Mouse (Mus musculus) embryonic facial prominence, embryonic 12.5 days (tissue): ENCODE data around the gene Osgin1. TPM values are rescaled to one million over a fixed set of nuclear protein-coding genes. Genes with fewer than 3 reads are reported as not detected.

ENCODE experiments used
- ATAC-seq: fragments of 200-750 bp; cut with Nextera tagmentation; 2 replicates; pipeline ENCODE4 v1.8.0; 2017; ENCODE audit not compliant: insufficient number of reproducible peaks, insufficient read depth, low FRiP score, low TSS enrichment
- H3K27ac ChIP-seq: fragments of 300-500 bp; sonication (generic); 2 replicates; pipeline ENCODE4 v1.5.1; 2016; ENCODE audit warnings: mild to moderate bottlenecking
- H3K27me3 ChIP-seq: fragments of 300-500 bp; sonication (generic); 2 replicates; pipeline ENCODE4 v1.6.1; 2016; ENCODE audit warnings: mild to moderate bottlenecking, moderate library complexity
- H3K36me3 ChIP-seq: fragments of 300-500 bp; sonication (generic); 2 replicates; pipeline ENCODE4 v1.6.1; 2016; ENCODE audit warnings: mild to moderate bottlenecking
- H3K4me1 ChIP-seq: fragments of 300-500 bp; sonication (generic); 2 replicates; pipeline ENCODE4 v1.6.1; 2016
- H3K4me2 ChIP-seq: fragments of 300-500 bp; sonication (generic); replicated peaks from 2 replicates; pipeline ENCODE4 v1.6.1; 2016; ENCODE audit warnings: mild to moderate bottlenecking, moderate library complexity
- H3K4me3 ChIP-seq: fragments of 300-500 bp; sonication (generic); 2 replicates; pipeline ENCODE4 v1.5.1; 2016; ENCODE audit warnings: mild to moderate bottlenecking
- H3K9ac ChIP-seq: fragments of 300-500 bp; sonication (generic); 2 replicates; pipeline ENCODE4 v1.6.1; 2016; ENCODE audit warnings: mild to moderate bottlenecking, moderate library complexity
- H3K9me3 ChIP-seq: fragments of 300-500 bp; sonication (generic); 2 replicates; pipeline ENCODE4 v1.6.1; 2016; ENCODE audit warnings: mild to moderate bottlenecking, moderate library complexity
- WGBS: fragments of 180-500 bp; shearing (Covaris S2); methylation state at CpG from one replicate; pipeline ENCODE4 v1.1.7; 2016; 5-methylcytosine and 5-hydroxymethylcytosine counted together
- polyA plus RNA-seq: library from polyadenylated mRNA; unstranded; fragments of >200 nt; fragmentation: Nextera tagmentation; extraction: Ambion mirVana; gene quantifications from 2 replicates; pipeline ENCODE4 v1.2.1, GENCODE M21; 2016

Gene Osgin1
- polyA plus RNA-seq, 1 experiment from 2014 or later: 0.56 TPM

- 66% methylated on average over 10 of the region's 10 CpGs for WGBS
- no peaks in the 10 kb centered on the region for H3K9me3 ChIP-seq
- H3K4me1 ChIP-seq: 0 out of 2 replicates have a peak, but pooled peaks cover 3% of the 10 kb centered on the region
- no peak overlapping the region for H3K4me2 ChIP-seq
- H3K27me3 ChIP-seq: no peaks in the 10 kb centered on the region
- H3K27ac ChIP-seq: no peak overlapping the region
- H3K9ac ChIP-seq: no peak overlapping the region
- H3K4me3 ChIP-seq: no peak overlapping the region
- H3K36me3 ChIP-seq: peaks cover 30% of the 10 kb centered on the region
- no peak for ATAC-seq
These were observed 30.0 kb upstream of the Osgin1 start for GRCm38 (mm10) chr8:119403912-119404311.

- ATAC-seq: no peak
- Histone ChIP-seq H3K9me3 (no peaks in the 10 kb centered on the region), H3K4me2 (no peak overlapping the region), H3K36me3 (peaks cover 38% of the 10 kb centered on the region), H3K4me1 (0 out of 2 replicates have a peak, but pooled peaks cover 3% of the 10 kb centered on the region), H3K27me3 (no peaks in the 10 kb centered on the region), H3K4me3 (no peak overlapping the region), H3K27ac (no peak overlapping the region), H3K9ac (no peak overlapping the region)
- 91% methylated on average over 5 of the region's 5 CpGs for WGBS
These were observed 29.3 kb upstream of the Osgin1 start for GRCm38 (mm10) chr8:119404648-119405047.

- Histone ChIP-seq H3K9ac (no peak overlapping the region), H3K27ac (no peak overlapping the region), H3K36me3 (peaks cover 50% of the 10 kb centered on the region), H3K4me2 (no peak overlapping the region), H3K4me1 (no peaks in the 10 kb centered on the region), H3K27me3 (no peaks in the 10 kb centered on the region), H3K4me3 (no peak overlapping the region), H3K9me3 (no peaks in the 10 kb centered on the region)
- ATAC-seq: no peak
- 89% methylated on average over 8 of the region's 8 CpGs for WGBS
These were observed 25.6 kb upstream of the Osgin1 start for GRCm38 (mm10) chr8:119408311-119408710.

- H3K36me3 ChIP-seq: peaks cover 40% of the 10 kb centered on the region
- no peak overlapping the region for H3K4me3 ChIP-seq
- H3K9me3 ChIP-seq: no peaks in the 10 kb centered on the region
- no peaks in the 10 kb centered on the region for H3K4me1 ChIP-seq
- 0 out of 2 replicates have a peak, but pooled peaks cover 3% of the 10 kb centered on the region for H3K27me3 ChIP-seq
- ATAC-seq: no peak
- no peak overlapping the region for H3K27ac ChIP-seq
- no peak overlapping the region; the same call in 1 of the 2 replicates for H3K4me2 ChIP-seq
- WGBS: 50% methylated on average over 10 of the region's 10 CpGs
- no peak overlapping the region for H3K9ac ChIP-seq
These were observed 21.7 kb upstream of the Osgin1 start for GRCm38 (mm10) chr8:119412037-119412734.

GRCm38 (mm10) chr8:119412735-119413498, 21.0 kb upstream of the Osgin1 start:
- Histone ChIP-seq H3K4me3 (no peak overlapping the region), H3K27ac (no peak overlapping the region), H3K9ac (peak overlapping the region; percentile 46), H3K9me3 (no peaks in the 10 kb centered on the region), H3K36me3 (peaks cover 36% of the 10 kb centered on the region), H3K27me3 (0 out of 2 replicates have a peak, but pooled peaks cover 3% of the 10 kb centered on the region), H3K4me1 (no peaks in the 10 kb centered on the region), H3K4me2 (peak overlapping the region; percentile 39)
- WGBS: 11% methylated on average over 18 of the region's 18 CpGs
- ATAC-seq: no peak

DNA sequence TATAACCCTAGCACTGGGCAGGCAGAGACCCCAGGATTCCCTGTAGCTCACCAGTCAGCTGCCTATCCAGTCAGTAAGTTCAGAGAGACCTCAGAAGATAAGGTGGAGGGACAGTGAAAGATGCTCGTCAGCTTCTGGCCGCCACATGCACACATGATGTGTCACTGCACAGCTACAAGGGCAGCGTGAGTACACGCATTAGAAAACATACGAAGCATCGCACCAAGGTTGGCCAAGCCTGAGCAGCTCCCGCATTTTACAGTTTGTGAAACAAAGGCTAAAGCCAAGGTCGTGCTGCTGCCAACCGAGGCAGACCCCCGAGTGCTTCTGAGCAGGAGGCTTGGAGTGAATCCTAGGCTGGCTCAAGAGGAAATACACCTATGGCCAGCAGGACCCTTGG, 20.3 kb upstream of the Osgin1 start:
- no peak for ATAC-seq
- Histone ChIP-seq H3K27me3 (0 out of 2 replicates have a peak, but pooled peaks cover 3% of the 10 kb centered on the region), H3K9me3 (no peaks in the 10 kb centered on the region)

DNA sequence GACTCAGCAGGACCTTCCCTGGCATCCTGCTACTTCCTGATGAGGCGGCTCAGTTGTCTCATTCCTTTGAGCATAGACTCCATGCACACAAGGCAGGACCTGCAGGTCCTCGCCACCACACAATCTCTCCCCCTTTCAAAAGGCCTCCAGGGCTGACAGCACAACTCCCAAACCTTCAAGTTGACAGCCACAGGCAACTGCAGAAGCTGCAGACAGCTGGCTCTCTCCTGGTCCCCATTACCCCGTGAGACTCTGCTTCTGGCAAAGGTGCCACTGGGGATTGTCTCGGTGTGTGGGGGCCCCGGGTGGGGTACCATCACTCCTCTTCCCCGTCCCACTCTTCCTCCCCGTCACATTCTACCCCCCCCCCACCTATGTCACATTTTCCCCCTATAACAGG, 13.6 kb upstream of the Osgin1 start:
- H3K36me3 ChIP-seq: no peaks in the 10 kb centered on the region
- 69% methylated on average over 7 of the region's 7 CpGs for WGBS
- no peaks in the 10 kb centered on the region for H3K9me3 ChIP-seq

More for the DNA sequence above, 20.3 kb upstream of the Osgin1 start:
- H3K36me3 ChIP-seq: peaks cover 29% of the 10 kb centered on the region
- H3K27ac ChIP-seq: no peak overlapping the region
- H3K4me3 ChIP-seq: no peak overlapping the region
- H3K4me1 ChIP-seq: no peaks in the 10 kb centered on the region
- H3K9ac ChIP-seq: no peak overlapping the region
- H3K4me2 ChIP-seq: no peak overlapping the region
- 81% methylated on average over 10 of the region's 10 CpGs for WGBS

DNA sequence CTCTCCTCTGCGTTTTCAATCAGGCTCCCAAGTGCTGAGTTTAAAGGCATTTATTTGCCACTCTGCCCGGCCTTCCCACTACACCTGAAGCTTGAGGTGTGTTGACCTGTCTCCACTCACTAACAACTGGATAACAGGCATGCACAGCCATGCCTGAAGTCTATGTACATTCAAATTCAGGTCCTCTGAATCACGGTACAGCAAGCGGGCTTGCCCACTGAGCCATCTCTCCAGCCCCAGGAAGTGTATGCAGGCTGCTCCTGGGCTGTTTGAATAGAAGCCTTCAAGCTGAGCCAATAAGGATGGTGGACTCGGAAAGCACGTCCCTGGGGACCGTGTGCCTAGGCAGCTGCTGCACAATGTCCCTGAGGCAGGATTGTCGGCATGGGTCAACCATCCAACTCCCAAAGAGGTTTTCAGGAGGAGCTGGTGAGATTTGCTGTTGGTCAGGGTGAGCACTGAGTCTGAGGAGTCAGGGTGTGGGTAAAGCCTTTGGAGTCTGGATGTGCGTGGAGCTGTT, 12.3 kb upstream of the Osgin1 start:
- 45% methylated on average over 9 of the region's 9 CpGs for WGBS
- H3K4me3 ChIP-seq: no peak overlapping the region
- peaks cover 14% of the 10 kb centered on the region for H3K4me1 ChIP-seq
- no peaks in the 10 kb centered on the region for H3K9me3 ChIP-seq
- H3K9ac ChIP-seq: no peak overlapping the region
- no peaks in the 10 kb centered on the region for H3K36me3 ChIP-seq
- H3K4me2 ChIP-seq: no peak overlapping the region
- H3K27ac ChIP-seq: no peak overlapping the region
- no peaks in the 10 kb centered on the region for H3K27me3 ChIP-seq
- no peak for ATAC-seq

More for the DNA sequence above, 13.6 kb upstream of the Osgin1 start:
- Histone ChIP-seq H3K27ac (no peak overlapping the region), H3K4me3 (no peak overlapping the region), H3K27me3 (no peaks in the 10 kb centered on the region), H3K9ac (no peak overlapping the region), H3K4me2 (no peak overlapping the region), H3K4me1 (peaks cover 14% of the 10 kb centered on the region)
- ATAC-seq: no peak

- no peak for ATAC-seq
- Histone ChIP-seq H3K4me1 (peaks cover 14% of the 10 kb centered on the region), H3K27me3 (no peaks in the 10 kb centered on the region), H3K27ac (no peak overlapping the region), H3K4me2 (no peak overlapping the region), H3K4me3 (no peak overlapping the region), H3K9me3 (no peaks in the 10 kb centered on the region), H3K9ac (no peak overlapping the region), H3K36me3 (no peaks in the 10 kb centered on the region)
- WGBS: 69% methylated on average over 9 of the region's 9 CpGs
These were observed 11.7 kb upstream of the Osgin1 start for GRCm38 (mm10) chr8:119422123-119422711.

DNA sequence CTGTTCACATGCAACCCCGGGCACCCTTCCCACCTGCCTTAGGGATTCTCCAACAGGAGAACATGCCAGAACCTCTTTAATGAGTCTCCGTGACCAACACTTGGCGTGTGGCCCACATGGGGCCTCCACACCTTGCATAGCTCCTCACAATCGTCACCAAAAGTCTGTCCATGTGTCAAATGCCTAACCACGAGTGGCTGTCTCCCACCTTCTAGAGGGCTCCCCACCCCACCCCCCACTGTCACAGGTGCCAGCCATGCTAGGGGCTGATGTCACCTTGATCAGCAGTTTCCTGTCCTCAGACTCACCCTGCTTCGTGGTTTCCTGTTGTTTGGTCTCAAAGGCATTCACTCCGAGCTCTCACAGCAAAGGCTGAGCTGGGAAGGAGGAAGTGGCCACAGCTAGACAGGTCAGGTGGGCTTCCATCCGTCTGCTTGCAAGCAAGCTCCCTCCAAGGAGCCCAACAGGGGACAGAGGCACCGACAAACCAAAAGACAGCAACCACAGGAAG, 10.2 kb upstream of the Osgin1 start:
- H3K27me3 ChIP-seq: no peaks in the 10 kb centered on the region
- 54% methylated on average over 9 of the region's 9 CpGs for WGBS
- no peaks in the 10 kb centered on the region for H3K9me3 ChIP-seq
- H3K36me3 ChIP-seq: no peaks in the 10 kb centered on the region
- H3K4me3 ChIP-seq: no peak overlapping the region
- no peak overlapping the region for H3K27ac ChIP-seq
- no peak overlapping the region for H3K9ac ChIP-seq
- H3K4me1 ChIP-seq: peaks cover 14% of the 10 kb centered on the region
- H3K4me2 ChIP-seq: no peak overlapping the region
- ATAC-seq: no peak

DNA sequence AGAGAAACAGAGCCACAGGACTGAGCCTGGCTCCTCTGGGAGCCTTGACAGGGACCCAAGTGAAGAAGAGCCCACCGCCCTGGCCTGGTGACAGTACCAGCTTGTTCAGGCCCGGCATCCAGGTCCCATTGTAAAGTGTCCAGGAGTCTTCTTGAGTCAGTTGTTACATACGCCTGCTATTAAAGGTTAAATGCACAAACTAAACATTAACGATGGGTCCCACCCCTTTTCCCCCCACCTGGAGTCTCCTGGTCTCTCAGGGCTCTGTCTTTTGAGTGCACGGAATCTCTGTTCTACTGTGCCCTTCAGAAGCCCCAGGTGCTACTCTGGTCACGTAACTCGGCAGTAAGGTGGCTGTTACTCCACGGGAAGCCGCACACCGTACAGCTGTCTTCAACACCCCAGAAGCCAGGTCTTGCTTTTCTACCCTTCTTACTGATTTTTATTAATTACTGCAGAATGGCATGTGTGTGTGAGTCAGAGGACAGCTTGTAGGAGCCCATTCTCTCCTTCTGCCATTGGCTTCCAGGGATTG, 9.7 kb upstream of the Osgin1 start:
- H3K4me3 ChIP-seq: no peak overlapping the region
- no peak overlapping the region for H3K27ac ChIP-seq
- H3K9ac ChIP-seq: no peak overlapping the region
- no peaks in the 10 kb centered on the region for H3K27me3 ChIP-seq
- H3K4me2 ChIP-seq: no peak overlapping the region
- no peak for ATAC-seq
- H3K4me1 ChIP-seq: peaks cover 8% of the 10 kb centered on the region
- no peaks in the 10 kb centered on the region for H3K9me3 ChIP-seq
- no peaks in the 10 kb centered on the region for H3K36me3 ChIP-seq
- 85% methylated on average over 10 of the region's 10 CpGs for WGBS
